Mouse (Mus musculus) c-Kit-positive CD71-positive TER-119-positive erythroid progenitor cells, embryonic 14.5 days (primary cell): ENCODE measurements at regions not wholly inside any gene's neighbourhood (a gene's known extent, or its start where the extent isn't known, plus 50 kb on each side); places are given as distances from the start of the nearest gene placed in this dataset.

Source experiments
- DNase-seq: peaks from one replicate; pipeline ENCODE4 v3.0.0-alpha.2; 2013; ENCODE audit warnings: low spot score

GRCm38 (mm10) chr13:73405720-73406629, 61.0 kb upstream of the Lpcat1 start:
- DNase-seq, result no peak

- no peak for DNase-seq
These were observed 66.1 kb upstream of the Lpcat1 start for GRCm38 (mm10) chr13:73400921-73401320.

- DNase-seq, result no peak
These were observed 68.7 kb upstream of the Ndufs6 start for GRCm38 (mm10) chr13:73397033-73397432.

- no peak for DNase-seq
These were observed 67.5 kb upstream of the Ndufs6 start for GRCm38 (mm10) chr13:73395856-73396255.

- no peak for DNase-seq
These were observed 60.7 kb upstream of the Ndufs6 start for GRCm38 (mm10) chr13:73389051-73389450.

- peak; percentile 55 for DNase-seq
These were observed 55.2 kb upstream of the Ndufs6 start for GRCm38 (mm10) chr13:73383585-73383984.
